In the genomic region with DNA sequence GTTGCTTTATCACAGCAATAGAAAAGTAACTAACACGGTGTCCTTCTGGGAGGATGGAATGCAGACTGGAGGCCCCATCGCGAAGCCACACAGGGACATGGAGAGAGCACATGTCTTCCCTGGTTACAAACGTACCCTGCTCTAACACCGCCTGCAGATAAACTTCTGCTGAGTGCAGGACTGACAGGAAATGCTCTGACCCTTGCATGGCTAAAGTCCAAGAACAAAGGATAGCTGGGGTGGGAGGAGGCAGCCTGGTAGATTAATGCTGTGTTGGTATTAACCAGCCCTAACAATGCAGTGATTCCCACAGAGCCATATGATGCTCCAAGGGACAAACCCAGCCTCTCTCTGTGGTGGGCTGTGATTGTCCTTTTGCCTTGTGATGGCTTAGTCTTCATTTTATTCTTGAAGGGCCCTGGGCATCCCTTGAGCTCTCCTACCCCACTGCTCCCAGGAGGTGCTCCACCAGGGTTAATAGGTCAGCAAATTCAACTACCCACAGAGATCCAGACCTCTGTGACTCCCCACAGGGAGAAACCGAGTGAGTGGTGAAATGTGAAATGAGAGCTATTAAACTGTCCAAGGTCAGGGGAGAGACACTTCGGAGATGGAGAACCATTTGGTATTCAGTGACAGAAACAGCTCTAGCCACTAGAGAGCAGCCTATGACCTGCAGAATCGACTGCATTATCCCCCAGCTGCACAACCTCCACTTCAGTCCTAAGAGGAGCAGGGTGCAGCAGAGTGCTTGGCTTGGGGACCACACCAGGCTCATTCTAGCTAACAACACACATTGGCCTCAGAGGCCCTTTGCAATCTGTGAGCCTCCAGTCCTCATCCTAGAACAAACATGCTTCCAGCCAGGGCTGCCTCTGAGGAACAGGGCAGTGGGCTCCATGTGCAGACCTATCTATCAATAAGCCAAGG, we compare ENCODE assay signal across 8 mouse cellular contexts. TPM values are rescaled to one million over a fixed set of nuclear protein-coding genes. Genes with fewer than 3 reads are reported as not detected.
DNase-seq lines count a peak whose midpoint lies in the region; ATAC-seq and TF ChIP-seq lines count a peak whose summit lies in the region.

No protein-coding gene starts in this region.

- 0 out of 2 replicates have a peak overlapping the region, but pooled peaks have one; percentile 20 for H3K27ac ChIP-seq in gastrocnemius, adult 2 months
- H3K27ac ChIP-seq in bone marrow, adult 2 months (ENCODE audit: control insufficient read depth, insufficient read depth, low read depth, low read length, poor library complexity): no peak overlapping the region
- peak overlapping the region; percentile 18 for H3K27ac ChIP-seq in heart, postnatal 0 days (ENCODE audit: low read depth)

- peaks cover 10% of the 10 kb centered on the region for H3K4me1 ChIP-seq in bone marrow, adult 2 months (ENCODE audit: control insufficient read depth, insufficient read depth, low read length)
- H3K4me1 ChIP-seq in heart, postnatal 0 days (ENCODE audit: control insufficient read depth, insufficient read depth): peaks cover 11% of the 10 kb centered on the region; the same call in 1 of the 2 replicates

- no peak for TF ChIP-seq EP300 in heart, postnatal 0 days (IDR thresholded peaks at IDR 0.05; ENCODE audit: low read depth)

- H3K36me3 ChIP-seq in heart, postnatal 0 days (replicated peaks; ENCODE audit: control insufficient read depth, insufficient read depth, low read length): peaks cover 43% of the 10 kb centered on the region

- no peak overlapping the region for H3K9ac ChIP-seq in heart, postnatal 0 days (replicated peaks; ENCODE audit: low read depth, low read length)

- intact Hi-C loops in gastrocnemius, adult 2 months (cut with DNase I): loop anchor here (2.0 kb wide), 1 partner anchor 36 kb away; no protein-coding TSS in a partner anchor

- no peak overlapping the region for H3K4me2 ChIP-seq in heart, postnatal 0 days (ENCODE audit: low read depth, low read length)

- no peak overlapping the region for H3K4me3 ChIP-seq in gastrocnemius, adult 2 months
- no peak overlapping the region for H3K4me3 ChIP-seq in bone marrow, adult 2 months (replicated peaks; ENCODE audit: control insufficient read depth, low read depth, low read length)
- no peak overlapping the region for H3K4me3 ChIP-seq in heart, postnatal 0 days (ENCODE audit: low read depth, low read length)

- no peaks in the 10 kb centered on the region for H3K27me3 ChIP-seq in heart, postnatal 0 days (ENCODE audit: control insufficient read depth, insufficient read depth, low read length)

- WGBS in bone marrow, adult 2 months: 32% methylated on average over 8 of the region's 8 CpGs
- WGBS in heart, postnatal 0 days: 6% methylated on average over 8 of the region's 8 CpGs

- peak; percentile 84 for ATAC-seq in heart, postnatal 0 days (ENCODE audit: insufficient read depth, low read depth)

- peak; percentile 76 for TF ChIP-seq CTCF in gastrocnemius, adult 2 months (IDR thresholded peaks at IDR 0.05)
- TF ChIP-seq CTCF in bone marrow, adult 2 months (IDR thresholded peaks at IDR 0.05; ENCODE audit: control insufficient read depth, insufficient read depth, low read length): peak; percentile 44
- TF ChIP-seq CTCF in heart, postnatal 0 days (IDR thresholded peaks at IDR 0.05; ENCODE audit: low read depth): peak; percentile 81

- peak; percentile 43 for DNase-seq in gastrocnemius, adult 2 months
- no peak for DNase-seq in gastrocnemius, postnatal 10 days
- DNase-seq in A20 (ENCODE audit: low read depth, low spot score): peak; percentile 66
- peak; percentile 86 for DNase-seq in heart, postnatal 0 days (ENCODE audit: low spot score)
- peak; percentile 70 to 74 for DNase-seq in kidney, postnatal 36 days
- peak; percentile 45 for DNase-seq in naive thymus-derived CD4-positive, alpha-beta T cell, adult 2 months (ENCODE audit: low read depth)
- DNase-seq in urinary bladder, adult 18-20 months (ENCODE audit: low spot score in 2 of 2): no peak

- no peak for TF ChIP-seq POLR2A in bone marrow, adult 2 months (IDR thresholded peaks at IDR 0.05; ENCODE audit: borderline replicate concordance, control insufficient read depth, low read depth, low read length)

- no peaks in the 10 kb centered on the region for H3K9me3 ChIP-seq in heart, postnatal 0 days (replicated peaks; ENCODE audit: control insufficient read depth, low read length)

RNA-seq across cellular contexts. Expression of a gene that starts 28.1 kb away (rescaled TPM):
- total RNA-seq in gastrocnemius, adult 2 months (2021): 1 to 10 TPM; 1.3 to 2.5 TPM
- 1 to 10 TPM; 1.1 TPM for total RNA-seq in gastrocnemius, postnatal 10 days (2021)
- 3.3 and 6.2 TPM in 2 replicates for polyA plus RNA-seq in bone marrow, adult 2 months (2011; ENCODE audit: insufficient read depth, insufficient read length, low replicate concordance, missing spikeins)
- total RNA-seq in heart, postnatal 0 days (2014; rRNA removed; ENCODE audit: low replicate concordance): 84.5 and 121 TPM in 2 replicates
- 52.0 and 56.1 TPM in 2 replicates for polyA plus RNA-seq in heart, postnatal 0 days (2015; fragmentation: Nextera tagmentation; extraction: Ambion mirVana)

RNA-seq across cellular contexts. Expression of a gene that starts 46.9 kb away (rescaled TPM):
- 10 to 100 TPM; 28.1 to 31.2 TPM for total RNA-seq in gastrocnemius, adult 2 months (2021)
- 10 to 100 TPM; 25.8 to 30.6 TPM for total RNA-seq in gastrocnemius, postnatal 10 days (2021)
- 32.5 and 74.0 TPM in 2 replicates for polyA plus RNA-seq in bone marrow, adult 2 months (2011; ENCODE audit: insufficient read depth, insufficient read length, low replicate concordance, missing spikeins)
- 71.3 and 71.6 TPM in 2 replicates for total RNA-seq in heart, postnatal 0 days (2014; rRNA removed; ENCODE audit: low replicate concordance)
- polyA plus RNA-seq in heart, postnatal 0 days (2015; fragmentation: Nextera tagmentation; extraction: Ambion mirVana): 62.7 and 66.3 TPM in 2 replicates

Comparison
In these comparisons a context has a peak if more than half of its experiments do, and no peak if none do; other contexts are left out.
1. DNase-seq: peak in gastrocnemius, adult 2 months (single experiment), A20 (single experiment), heart, postnatal 0 days (single experiment), kidney, postnatal 36 days (2 of 2) and naive thymus-derived CD4-positive, alpha-beta T cell, adult 2 months (single experiment); none in gastrocnemius, postnatal 10 days (single experiment) and urinary bladder, adult 18-20 months (0 of 2).
2. RNA of a gene that starts 28.1 kb away (total RNA-seq): 84.5 to 121 TPM in heart, postnatal 0 days; 1.3 to 2.5 TPM in gastrocnemius, adult 2 months and 1.1 TPM in gastrocnemius, postnatal 10 days; every median in the first group is over 10 times any median in the second.
3. Peak in every context shown above with its lines, with median percentiles within 50 percentile points of each other: CTCF ChIP-seq.